Mouse (Mus musculus): ENCODE data around the gene Rgsl1.
"Not testable (repeated sequence)": the region's sequence is repeated elsewhere in the genome, so short reads cannot be mapped to it uniquely, and the experiment has no call there.

Rgsl1 gene

DNA sequence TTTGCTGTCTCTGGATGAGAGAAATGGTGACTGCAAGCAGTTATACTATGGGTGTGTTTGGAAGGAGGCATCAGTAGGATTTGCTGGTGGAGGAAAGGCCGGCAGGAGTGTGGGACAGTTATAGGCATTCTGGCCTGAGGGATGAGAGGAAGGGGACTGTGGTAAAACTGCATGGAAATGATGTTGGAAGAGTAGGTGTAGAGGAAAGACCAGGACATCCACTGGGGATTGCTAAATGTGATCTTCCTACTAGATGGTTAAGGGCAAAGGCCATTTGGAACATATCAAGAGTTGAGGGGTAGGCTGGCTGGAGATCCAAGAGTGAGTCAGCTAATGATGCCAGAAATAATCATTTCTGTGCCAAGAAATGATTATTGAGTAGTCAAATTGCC is 73.2 kb downstream of the Rgsl1 start:
- DNase-seq: no peak

DNA sequence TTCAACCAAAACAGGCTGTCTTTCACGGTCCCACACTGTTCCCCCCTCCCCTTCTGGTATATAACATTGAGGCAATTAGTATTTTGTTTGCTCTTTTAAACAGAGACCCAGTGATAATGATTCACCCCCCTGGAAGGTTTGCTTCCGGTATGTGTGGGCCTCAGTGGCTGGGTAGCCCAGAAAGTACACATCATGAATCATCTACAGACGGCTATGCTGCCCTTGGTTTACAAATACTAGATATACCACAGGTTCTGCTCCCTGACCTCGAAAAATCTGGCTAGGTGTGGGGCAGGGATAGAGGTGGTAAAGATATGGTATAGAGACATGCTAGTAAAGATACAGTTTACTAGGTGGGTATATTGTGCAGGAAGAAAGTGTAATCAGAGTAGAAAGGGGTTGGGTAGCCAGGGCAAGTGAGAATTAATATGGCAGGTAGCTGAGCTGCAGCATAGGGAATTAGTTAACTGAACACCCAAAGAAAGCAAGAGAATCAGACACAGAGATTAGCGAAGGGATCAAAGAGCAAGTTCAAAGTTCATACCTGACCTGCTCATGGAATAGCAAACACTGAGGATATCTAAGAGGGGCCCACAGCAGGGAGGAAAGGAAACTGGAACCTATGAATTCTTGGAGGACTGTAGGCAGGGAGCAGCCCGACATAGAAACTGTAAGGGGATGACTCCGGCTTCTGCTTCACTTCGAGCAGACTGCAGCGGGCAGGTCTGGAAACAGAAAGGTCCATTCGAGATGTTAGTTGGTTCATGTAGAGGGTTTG is 73.8 kb downstream of the Rgsl1 start:
- DNase-seq: no peak

DNA sequence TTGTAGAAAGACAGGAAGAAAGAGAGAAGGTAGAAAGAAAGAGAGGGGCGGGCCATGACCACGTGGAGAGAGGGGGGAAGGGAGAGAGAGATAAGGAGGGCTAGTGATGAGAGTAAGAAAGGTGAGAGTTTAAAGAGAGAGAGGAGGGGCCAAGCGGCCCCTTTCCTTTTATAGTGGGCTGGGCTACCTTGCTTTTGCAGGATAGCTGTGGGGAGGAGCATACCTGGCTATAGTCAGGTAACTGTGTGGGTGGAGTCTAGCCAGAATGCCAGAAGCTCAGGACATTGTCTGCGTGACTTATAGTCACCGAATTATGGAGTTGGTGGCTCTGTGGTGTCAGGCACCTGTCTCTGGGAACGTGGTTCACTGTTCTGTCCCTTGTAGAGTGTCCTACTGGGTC is 74.4 kb downstream of the Rgsl1 start:
- not testable (repeated sequence) for DNase-seq

DNA sequence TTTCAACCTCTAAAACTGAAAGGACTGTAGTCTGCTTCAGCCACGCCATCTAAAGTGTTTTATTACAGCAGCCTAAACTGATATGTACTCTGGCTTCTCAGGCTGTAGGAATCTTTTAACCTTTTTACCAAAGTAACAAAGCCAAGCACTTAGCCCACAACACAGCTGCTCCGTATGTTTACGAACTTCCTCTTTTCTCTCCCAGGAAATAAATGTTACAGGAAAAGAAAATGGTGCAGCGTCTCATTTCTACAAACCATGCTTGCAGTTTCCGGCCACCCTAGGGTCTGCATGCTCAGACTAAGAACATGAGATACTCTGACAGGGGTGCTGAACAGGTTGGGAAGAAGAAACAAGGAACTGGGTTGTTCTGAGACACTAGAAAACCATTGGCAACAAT is 75.5 kb downstream of the Rgsl1 start:
- no peak for DNase-seq

DNA sequence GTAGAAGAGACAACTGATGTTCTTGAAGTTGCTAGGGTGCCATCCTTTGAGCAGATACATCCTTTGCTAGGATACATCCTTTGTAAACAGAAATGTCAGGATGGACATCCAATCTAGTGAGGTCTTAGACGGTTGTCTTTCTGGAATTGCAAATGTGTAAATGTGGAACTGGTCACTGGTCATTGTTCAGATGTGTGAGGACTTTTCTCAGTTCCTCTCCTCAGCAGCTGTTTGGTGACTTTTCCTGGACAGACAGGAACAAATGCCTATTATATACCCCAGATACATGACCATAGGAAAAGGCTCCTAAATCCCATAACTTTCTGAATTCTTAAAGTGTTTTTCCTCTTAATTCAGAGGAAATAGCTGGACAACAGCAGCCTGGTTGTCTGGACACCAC is 76.7 kb downstream of the Rgsl1 start:
- no peak for DNase-seq

DNA sequence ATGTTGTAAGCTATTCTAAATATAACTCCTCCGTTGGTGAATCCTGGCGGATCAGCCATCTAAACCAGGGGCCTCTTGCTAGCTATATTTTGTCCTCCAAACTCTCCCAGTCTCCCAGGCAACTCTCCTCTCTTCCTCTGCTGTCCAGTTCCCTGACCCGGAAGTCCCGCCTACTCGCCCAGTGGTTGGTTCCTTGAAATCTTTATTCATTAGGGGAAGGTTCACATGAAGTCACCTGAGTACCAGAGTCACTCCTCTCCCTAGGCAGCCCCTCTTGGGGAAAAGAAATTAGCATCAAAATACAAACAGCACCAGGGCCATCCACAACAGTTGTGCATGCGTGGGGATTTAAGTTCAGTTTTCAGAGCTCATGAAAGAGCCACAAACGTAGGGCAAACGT is 77.6 kb downstream of the Rgsl1 start:
- DNase-seq: no peak

DNA sequence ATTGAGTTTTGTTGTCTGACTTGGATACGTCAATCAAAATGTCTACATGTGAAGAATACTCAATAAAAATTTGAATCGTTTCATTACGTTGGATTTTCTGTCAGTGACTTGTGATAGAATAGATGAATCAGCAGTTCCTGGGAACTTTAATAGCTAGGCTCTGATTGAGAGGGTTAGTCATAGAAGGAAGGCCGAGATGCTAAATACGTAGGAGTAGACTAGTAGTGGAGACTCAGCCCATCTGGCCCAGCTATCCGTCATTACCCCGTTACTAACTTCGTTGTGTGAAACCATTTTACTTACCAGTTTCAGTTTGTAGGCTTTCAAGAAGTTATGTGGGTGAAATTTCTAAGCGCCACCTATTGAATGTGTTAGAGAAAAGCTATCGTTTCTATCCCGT is 79.8 kb downstream of the Rgsl1 start:
- no peak for DNase-seq

DNA sequence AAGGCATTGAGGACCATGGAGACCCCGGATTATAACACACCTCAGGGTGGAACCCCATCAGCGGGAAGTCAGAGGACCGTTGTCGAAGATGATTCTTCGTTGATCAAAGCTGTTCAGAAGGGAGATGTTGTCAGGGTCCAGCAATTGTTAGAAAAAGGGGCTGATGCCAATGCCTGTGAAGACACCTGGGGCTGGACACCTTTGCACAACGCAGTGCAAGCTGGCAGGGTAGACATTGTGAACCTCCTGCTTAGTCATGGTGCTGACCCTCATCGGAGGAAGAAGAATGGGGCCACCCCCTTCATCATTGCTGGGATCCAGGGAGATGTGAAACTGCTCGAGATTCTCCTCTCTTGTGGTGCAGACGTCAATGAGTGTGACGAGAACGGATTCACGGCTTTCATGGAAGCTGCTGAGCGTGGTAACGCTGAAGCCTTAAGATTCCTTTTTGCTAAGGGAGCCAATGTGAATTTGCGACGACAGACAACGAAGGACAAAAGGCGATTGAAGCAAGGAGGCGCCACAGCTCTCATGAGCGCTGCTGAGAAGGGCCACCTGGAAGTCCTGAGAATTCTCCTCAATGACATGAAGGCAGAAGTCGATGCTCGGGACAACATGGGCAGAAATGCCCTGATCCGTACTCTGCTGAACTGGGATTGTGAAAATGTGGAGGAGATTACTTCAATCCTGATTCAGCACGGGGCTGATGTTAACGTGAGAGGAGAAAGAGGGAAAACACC is 90.0 kb downstream of the Rgsl1 start:
- DNase-seq: no peak

DNA sequence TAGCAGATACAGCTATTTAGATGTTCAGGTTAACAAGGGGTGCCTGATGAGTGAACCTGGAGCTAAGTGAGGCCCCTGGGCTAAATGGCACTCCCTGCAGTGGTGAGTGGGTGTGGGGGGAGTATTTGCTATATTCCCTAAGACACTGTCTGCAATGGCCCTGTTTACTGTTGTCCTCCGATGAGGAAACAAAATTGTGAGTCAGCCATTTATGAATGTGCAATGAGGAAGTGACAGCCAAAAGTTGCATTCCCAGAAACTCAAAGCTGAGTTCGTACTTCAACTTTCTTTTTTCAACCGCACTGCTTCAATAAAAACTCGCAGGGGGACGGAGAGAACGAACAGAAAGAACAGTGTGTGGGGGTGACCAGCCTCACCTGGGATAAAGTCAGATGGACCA is 91.4 kb downstream of the Rgsl1 start:
- peak; percentile 23 for DNase-seq

DNA sequence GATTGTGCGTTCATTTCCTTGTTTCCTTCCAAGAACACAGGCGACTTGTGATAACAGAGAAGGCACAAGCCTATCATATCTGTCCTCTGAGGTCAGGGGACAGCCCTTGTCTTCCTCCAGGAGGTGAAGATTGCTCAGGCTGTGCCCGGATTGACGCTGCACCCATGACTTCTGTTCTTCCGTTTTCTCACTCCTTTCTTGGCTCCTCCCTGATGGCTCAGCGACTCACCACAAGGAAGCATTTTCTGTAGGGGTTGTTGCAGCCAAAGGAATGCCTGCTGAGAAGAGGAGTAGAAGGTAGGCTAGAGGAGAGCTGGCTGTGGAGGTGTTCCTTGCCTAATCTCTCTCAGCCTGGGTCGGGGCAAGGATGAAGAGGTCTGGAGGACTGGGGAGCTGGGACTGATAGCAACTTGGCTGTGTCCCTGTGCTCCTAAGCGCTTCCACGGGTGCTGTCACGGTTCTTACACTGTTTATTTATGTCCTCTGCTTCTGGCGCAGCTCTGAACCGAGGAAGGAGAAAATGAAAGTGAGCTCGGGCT is 92.1 kb downstream of the Rgsl1 start:
- DNase-seq: peak; percentile 60

DNA sequence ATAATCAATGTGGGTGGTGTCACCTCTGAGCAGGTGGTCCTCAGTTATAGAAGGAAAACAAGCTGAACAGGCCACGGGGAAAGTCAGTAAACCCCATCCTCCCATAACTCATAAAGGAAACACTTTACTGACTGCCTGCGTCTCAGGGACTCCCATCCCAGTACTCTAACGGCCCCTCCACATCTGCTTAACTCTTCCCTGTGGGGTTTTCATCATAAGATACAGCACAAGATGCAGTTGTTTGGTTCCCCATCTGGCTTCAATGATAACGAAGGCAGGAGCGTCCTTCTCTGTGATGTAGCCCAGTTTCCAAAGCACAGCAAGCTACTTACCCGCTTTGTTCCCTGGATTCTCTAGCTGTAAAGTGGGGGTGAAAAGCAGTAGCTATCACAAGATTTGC is 93.9 kb downstream of the Rgsl1 start:
- DNase-seq: no peak

DNA sequence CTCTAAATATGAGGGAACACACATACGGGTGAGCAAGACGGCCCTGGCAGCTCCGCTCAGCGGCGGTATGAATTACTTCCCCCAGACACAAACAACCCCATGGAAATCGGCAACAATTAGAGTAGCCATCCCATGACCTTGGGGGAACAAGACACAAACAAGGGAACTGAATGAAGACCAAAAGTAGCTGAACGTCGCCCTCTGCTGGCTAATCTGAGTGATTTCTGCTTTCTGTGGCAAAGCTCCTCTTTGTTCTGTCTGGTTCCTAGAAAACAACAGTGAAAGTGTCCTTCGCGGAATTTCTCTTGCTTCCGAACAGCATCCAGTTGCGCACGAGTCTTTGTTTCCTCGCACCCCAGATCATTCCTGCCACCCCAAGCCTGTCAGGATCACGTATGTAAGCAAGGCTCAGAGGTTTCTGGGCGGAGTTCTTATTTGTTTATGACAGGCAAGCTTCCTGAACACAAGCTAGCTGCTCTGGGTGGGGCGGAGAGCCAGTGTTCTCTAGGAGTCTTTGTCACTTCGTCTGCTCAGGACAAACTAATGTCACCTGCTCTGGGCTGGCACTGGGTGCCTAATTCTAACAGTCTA is 94.6 kb downstream of the Rgsl1 start, which contains the start of gene Rnasel:
Gene Rnasel (plus strand): TSS at position 216 of the 591 bp plus-strand sequence.
- DNase-seq: peak; percentile 81

DNA sequence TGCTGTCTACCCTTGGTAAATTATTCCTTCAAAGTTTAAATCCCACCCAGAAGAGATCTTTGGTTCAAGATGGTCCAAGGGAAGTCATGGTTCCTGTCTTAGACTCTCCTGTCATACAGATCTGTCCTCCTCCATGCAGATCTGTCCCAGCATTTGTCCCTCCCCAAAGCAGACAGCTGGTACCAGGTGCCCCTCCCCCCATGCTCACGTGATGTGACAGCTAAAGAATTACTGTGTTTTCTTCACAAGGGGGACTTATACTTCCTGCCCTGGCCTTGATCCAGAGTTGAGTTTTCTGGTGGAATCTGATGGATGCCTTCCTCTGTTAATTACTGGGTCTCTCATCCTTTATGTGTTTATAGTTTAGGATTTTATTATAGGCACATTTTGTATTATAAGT is 95.4 kb downstream of the Rgsl1 start:
- DNase-seq: peak; percentile 87

DNA sequence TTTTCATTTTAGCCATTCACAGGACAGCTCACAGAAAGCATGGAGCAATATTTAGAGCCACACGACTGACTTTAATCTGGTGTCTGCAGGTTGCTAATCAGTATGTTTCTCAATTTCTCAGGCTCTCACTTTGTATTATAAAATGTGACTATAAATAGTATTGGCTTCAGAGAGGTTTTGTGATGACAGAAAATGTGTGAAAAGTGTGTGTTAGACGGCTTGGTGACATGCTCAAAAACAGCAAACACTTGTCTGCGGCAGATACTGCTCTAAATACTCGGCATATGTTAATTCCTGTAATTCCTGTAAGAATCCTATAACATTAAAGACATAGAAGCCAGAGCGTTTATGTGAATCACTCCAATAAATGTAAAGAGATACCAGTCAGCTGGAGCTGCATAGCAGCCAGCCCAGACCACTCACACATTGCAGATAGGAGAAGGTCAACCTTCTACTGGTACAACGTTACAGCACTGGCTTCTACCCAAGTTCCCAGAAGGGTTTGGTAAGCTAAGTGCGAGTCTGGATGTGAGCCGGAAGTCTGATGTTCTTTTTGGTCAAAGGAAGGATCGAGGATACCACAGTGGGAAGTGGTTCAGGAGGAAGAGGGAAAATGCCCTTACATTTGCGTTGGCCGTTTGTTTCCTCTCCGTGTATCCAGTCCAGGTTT is 95.9 kb downstream of the Rgsl1 start:
- DNase-seq: peak; percentile 8

DNA sequence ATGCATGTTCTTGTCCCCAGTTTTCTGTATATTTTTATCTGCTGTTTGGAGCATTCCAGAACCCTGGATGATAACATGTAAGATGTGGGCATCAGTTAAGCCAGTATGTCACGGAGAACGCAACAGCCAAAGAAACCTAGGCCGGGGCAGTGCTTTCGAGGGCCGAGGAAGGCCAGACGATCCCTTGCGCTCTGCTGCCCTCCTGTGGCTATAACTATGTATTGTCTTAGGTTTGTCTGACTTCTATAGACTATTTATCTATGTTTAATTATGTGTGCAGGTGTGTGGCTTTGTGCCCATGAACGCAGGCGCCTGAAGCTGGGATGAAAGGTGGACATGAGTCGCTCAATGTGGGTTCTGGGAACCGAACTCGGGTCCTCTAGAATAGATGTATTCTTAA is 97.2 kb downstream of the Rgsl1 start:
- DNase-seq: peak; percentile 83

DNA sequence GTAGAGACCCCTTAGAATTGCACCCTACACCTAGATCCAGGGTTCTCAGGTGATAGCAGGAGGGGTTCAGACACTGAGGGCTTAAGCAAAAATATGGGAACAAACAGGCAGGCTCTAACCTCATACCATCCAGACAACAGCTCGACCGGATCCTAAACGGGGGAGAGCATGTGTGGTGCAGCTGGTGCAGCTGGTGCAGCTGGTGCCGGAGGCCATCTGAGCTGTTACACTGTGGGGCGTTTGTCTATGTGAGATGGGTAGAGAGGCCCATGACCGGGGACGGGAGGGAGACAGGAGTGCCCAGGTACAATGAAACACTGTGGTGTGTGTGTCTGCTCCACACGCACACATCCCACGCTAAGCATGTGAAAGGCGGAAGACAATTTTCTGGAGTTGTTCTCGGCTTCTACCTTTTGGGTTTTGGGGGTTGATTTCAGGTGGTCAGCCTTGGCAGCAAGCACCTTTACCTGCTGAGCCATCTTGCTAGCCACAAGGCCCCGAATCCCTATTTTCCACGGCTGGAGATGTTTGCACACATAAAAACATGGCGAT is 97.7 kb downstream of the Rgsl1 start:
- DNase-seq: peak; percentile 59

DNA sequence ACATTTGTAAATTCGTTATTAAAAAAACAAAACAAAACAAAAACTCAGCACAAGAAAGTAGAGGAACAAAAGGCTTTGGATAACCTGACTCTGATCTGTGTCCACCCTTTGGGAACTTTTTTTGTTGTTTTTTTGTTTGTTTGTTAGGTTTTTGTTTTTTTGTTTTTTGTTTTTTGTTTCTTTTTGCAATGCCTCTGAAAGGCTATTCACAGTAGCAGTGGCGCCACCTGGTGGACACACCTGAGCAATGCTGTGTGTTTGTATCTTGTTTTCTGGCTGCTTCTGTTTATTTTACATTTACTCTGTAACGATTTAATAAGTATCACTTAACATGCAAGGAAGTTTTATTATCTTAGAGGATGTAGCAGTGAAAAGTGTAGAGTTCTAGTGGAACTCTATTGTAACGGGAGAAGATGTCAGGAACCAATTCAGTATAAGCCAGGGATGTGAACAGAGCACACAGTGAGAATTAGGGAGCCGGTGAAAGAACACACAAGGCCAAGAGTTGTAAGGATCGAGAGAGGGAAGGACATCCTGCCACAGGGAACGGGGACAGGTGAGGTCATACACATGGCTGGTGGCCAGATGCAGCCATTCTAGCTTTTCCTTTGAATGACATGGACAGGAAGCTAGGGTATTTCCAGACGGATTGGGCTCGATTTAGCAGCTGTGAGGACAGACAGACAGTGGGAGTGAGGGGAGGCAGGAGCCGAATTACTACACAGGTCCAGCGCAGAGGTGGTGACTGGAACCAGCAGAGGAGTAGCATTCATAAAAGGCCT is 101.4 kb downstream of the Rgsl1 start:
- peak; percentile 93 for DNase-seq

DNA sequence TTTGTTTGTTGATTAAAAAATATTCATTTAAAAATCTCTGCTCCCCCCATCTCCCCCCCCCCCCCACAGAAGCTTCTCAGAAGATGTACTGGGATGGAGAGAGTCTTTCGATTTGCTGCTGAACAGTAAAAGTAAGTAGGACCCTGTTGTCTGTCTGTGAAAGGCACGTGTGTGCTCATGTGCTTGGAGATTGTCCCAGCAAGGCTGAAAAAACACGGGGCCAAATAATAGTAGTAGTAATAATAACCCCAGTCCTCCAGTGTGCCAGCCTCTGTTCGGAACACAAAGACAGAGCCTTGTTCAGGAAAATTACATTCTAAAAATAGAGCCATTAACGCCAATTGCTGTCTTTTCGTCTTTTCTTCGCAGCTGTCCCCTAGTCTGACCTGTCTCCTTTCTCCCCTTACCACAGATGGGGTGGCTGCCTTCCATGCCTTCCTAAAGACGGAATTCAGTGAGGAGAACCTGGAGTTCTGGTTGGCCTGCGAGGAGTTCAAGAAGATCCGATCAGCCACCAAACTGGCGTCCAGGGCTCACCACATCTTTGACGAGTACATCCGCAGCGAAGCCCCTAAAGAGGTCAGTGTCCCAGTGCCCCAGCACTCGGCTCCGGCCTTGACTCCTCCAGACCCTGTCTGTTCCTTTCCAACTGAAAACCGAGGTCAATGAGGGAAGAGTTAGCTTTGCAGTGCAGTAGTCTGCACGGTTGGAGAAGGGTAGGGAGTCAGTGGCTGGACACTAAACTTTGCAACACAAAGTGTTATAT is 102.2 kb downstream of the Rgsl1 start:
- DNase-seq: peak; percentile 31

DNA sequence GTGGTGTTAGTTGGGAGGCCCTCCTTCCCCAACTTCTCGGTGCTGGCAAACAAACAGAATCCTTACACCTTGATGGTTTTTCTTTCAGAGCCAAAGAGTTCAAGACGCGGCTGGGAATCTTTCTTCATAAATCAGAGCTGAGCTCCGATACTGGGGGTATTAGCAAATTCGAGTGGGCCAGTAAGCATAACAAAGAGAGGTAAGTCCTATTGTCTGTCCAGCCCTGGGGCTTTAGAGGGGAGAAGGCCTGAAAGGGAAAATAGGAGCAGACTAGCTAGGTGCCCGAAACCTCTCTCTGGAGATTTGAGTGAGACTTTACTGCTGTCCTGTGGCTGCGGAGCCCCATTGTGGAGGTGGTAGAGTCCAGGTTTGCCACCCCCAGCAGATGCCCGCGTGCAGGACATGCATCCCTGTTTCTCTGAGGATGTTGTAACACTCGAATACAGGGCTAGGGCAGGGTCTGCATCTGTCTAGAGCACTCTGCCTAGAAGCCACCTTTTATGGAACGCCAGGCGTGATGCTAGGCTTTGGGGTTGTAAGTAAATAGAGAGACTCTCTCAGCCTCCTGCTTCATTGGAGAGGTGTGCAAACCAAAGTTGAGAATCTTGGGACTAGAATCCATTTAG is 103.1 kb downstream of the Rgsl1 start:
- DNase-seq: peak; percentile 22

DNA sequence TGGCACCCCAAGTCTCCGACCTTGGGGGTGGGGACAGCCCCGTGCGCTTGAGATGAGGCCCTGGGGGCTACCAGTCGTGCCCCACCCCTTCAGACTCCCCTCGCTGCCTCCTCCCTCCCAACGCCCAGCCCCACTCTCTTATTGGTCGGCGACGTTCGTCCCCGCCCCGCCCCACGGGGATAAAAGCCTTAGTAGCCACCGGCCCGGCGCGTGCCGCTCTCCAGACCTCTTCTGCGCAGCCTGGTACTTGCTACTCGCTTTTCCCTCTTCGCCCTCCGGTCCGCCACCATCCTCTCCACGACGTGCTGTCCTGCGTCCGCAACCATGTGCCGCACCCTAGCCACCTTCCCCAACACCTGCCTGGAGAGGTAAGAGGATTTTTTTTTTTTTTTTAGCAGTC is 103.8 kb downstream of the Rgsl1 start, which contains the start of gene Rgs16:
Gene Rgs16 (plus strand): TSS at position 205 of the 400 bp plus-strand sequence.
- peak; percentile 88 for DNase-seq
